In genomic region chr9:72750272-72750671, GRCm38 (mm10) we compare ENCODE assay signal across 16 mouse cellular contexts. TPM values are rescaled to one million over a fixed set of nuclear protein-coding genes. Genes with fewer than 3 reads are reported as not detected.
DNase-seq lines count a peak whose midpoint lies in the region; ATAC-seq and TF ChIP-seq lines count a peak whose summit lies in the region.
"Had no signal": no experiment of that assay in that cellular context is flagged by ENCODE, and none has a peak within 500 bp of the region (broad histone marks: within the 10 kb centered on the region; RNA-seq: fewer than 3 reads in every experiment).

No protein-coding gene starts in this region.

- peak; percentile 9; the same call in 1 of the 2 replicates for ATAC-seq in kidney, postnatal 0 days (replicated peaks; ENCODE audit: low FRiP score, low read depth)
- ATAC-seq in forebrain, embryonic 15.5 days (replicated peaks): 0 out of 2 replicates have a peak, but pooled peaks have one; percentile 2
- ATAC-seq in liver, embryonic 14.5 days (ENCODE audit: insufficient read depth): peak; percentile 26
- ATAC-seq: hindbrain, postnatal 0 days had no signal

- no peak for TF ChIP-seq CTCF in kidney, postnatal 0 days (IDR thresholded peaks at IDR 0.05; ENCODE audit: low read depth)
- TF ChIP-seq CTCF in liver, embryonic 14.5 days (IDR thresholded peaks at IDR 0.05; ENCODE audit: low read depth): no peak

- H3K36me3 ChIP-seq in kidney, postnatal 0 days (ENCODE audit: insufficient read depth, low read length): peaks cover 36% of the 10 kb centered on the region
- H3K36me3 ChIP-seq in forebrain, embryonic 15.5 days: peaks cover 43% of the 10 kb centered on the region
- H3K36me3 ChIP-seq in liver, embryonic 14.5 days (replicated peaks; ENCODE audit: control insufficient read depth, insufficient read depth, low read depth): peaks cover 34% of the 10 kb centered on the region

- 60% methylated on average over 2 of the region's 2 CpGs for WGBS in kidney, postnatal 0 days
- WGBS in forebrain, embryonic 15.5 days: 67% methylated on average over 2 of the region's 2 CpGs
- 80% methylated on average over 2 of the region's 2 CpGs for WGBS in liver, embryonic 14.5 days (ENCODE audit: insufficient replicate concordance)

- H3K9ac ChIP-seq in kidney, postnatal 0 days (ENCODE audit: low read depth, low read length): no peak overlapping the region
- no peak overlapping the region for H3K9ac ChIP-seq in forebrain, embryonic 15.5 days (replicated peaks)
- H3K9ac ChIP-seq in liver, embryonic 14.5 days (replicated peaks): no peak overlapping the region
- H3K9ac ChIP-seq: heart, embryonic 15.5 days; liver, embryonic 15.5 days had no signal

- DNase-seq in kidney, postnatal 0 days (ENCODE audit: low spot score): no peak
- no peak for DNase-seq in kidney, adult 11 months
- DNase-seq in NIH3T3 (ENCODE audit: low read depth): peak; percentile 27
- DNase-seq in liver, embryonic 14.5 days (ENCODE audit: low read depth in 3 of 3, low spot score in 3 of 3): no peak
- DNase-seq in urinary bladder, postnatal 25 days (ENCODE audit: low spot score): no peak
- DNase-seq in thymus, adult 18-20 months: no peak
- DNase-seq: adrenal gland, postnatal 14 days; cerebellum, postnatal 25 days; gastrocnemius, postnatal 25 days; layer of hippocampus, postnatal 36 days; right cerebral cortex, postnatal 4 days had no signal

- no peaks in the 10 kb centered on the region for H3K9me3 ChIP-seq in kidney, postnatal 0 days (replicated peaks; ENCODE audit: low read length)
- H3K9me3 ChIP-seq in forebrain, embryonic 15.5 days: no peaks in the 10 kb centered on the region
- no peaks in the 10 kb centered on the region for H3K9me3 ChIP-seq in liver, embryonic 14.5 days (ENCODE audit: control insufficient read depth, low read length)
- H3K9me3 ChIP-seq: heart, embryonic 15.5 days; liver, embryonic 15.5 days had no signal

- no peak overlapping the region for H3K4me3 ChIP-seq in kidney, postnatal 0 days (replicated peaks; ENCODE audit: low read depth, low read length)
- H3K4me3 ChIP-seq in forebrain, embryonic 15.5 days: no peak overlapping the region
- no peak overlapping the region for H3K4me3 ChIP-seq in liver, embryonic 14.5 days (ENCODE audit: insufficient read depth in 1 of 2, low read depth in 2 of 2, low read length in 2 of 2)
- H3K4me3 ChIP-seq: heart, embryonic 15.5 days; liver, embryonic 15.5 days had no signal

- no peak for TF ChIP-seq EP300 in liver, embryonic 14.5 days (IDR thresholded peaks at IDR 0.05; ENCODE audit: low read depth)

- H3K27ac ChIP-seq in kidney, postnatal 0 days: no peak overlapping the region
- no peak overlapping the region for H3K27ac ChIP-seq in forebrain, embryonic 15.5 days (replicated peaks)
- H3K27ac ChIP-seq in liver, embryonic 14.5 days: no peak overlapping the region
- H3K27ac ChIP-seq: heart, embryonic 15.5 days; hindbrain, postnatal 0 days; liver, embryonic 15.5 days had no signal

- no peaks in the 10 kb centered on the region for H3K4me1 ChIP-seq in kidney, postnatal 0 days (replicated peaks; ENCODE audit: insufficient read depth, low read length)
- H3K4me1 ChIP-seq in forebrain, embryonic 15.5 days: peaks cover 6% of the 10 kb centered on the region
- H3K4me1 ChIP-seq in liver, embryonic 14.5 days (replicated peaks; ENCODE audit: control insufficient read depth in 2 of 2, insufficient read depth in 2 of 2, low read length in 1 of 2): no peaks in the 10 kb centered on the region
- H3K4me1 ChIP-seq: liver, embryonic 15.5 days had no signal

- no peak overlapping the region for H3K4me2 ChIP-seq in kidney, postnatal 0 days (ENCODE audit: low read length)
- H3K4me2 ChIP-seq in forebrain, embryonic 15.5 days (replicated peaks): no peak overlapping the region
- H3K4me2 ChIP-seq in liver, embryonic 14.5 days (ENCODE audit: low read depth): no peak overlapping the region
- H3K4me2 ChIP-seq: heart, embryonic 15.5 days; liver, embryonic 15.5 days had no signal

- no peaks in the 10 kb centered on the region for H3K27me3 ChIP-seq in kidney, postnatal 0 days (ENCODE audit: insufficient read depth, low read length)
- no peaks in the 10 kb centered on the region for H3K27me3 ChIP-seq in forebrain, embryonic 15.5 days
- no peaks in the 10 kb centered on the region for H3K27me3 ChIP-seq in liver, embryonic 14.5 days (ENCODE audit: control insufficient read depth, insufficient read depth, low read length)
- H3K27me3 ChIP-seq: CH12.LX; heart, embryonic 15.5 days; liver, embryonic 15.5 days had no signal

RNA-seq across cellular contexts. Expression of gene Prtg, which starts 56.4 kb away (rescaled TPM):
- 1.2 TPM in 2 replicates for polyA plus RNA-seq in kidney, postnatal 0 days (2015; fragmentation: Nextera tagmentation; extraction: Ambion mirVana)
- 0.20 and 0.46 TPM in 2 replicates for polyA plus RNA-seq in forebrain, embryonic 15.5 days (2015; fragmentation: Nextera tagmentation; extraction: Ambion mirVana)
- polyA plus RNA-seq in liver, embryonic 14.5 days (2012; rRNA removed): 0.01 and 0.03 TPM in 2 replicates
- 0.03 and 0.04 TPM in 2 replicates for polyA plus RNA-seq in liver, embryonic 14.5 days (2014; fragmentation: Nextera tagmentation; extraction: Ambion mirVana)
